Mouse (Mus musculus) small intestine, adult 2 months (tissue): ENCODE data around the gene Mafk. TPM values are rescaled to one million over a fixed set of nuclear protein-coding genes. Genes with fewer than 3 reads are reported as not detected.
"Not testable (repeated sequence)": the region's sequence is repeated elsewhere in the genome, so short reads cannot be mapped to it uniquely, and the experiment has no call there.

Source experiments
- H3K27ac ChIP-seq: fragments of 200-500 bp; 2 replicates; pipeline ENCODE4 v1.5.1; 2012; ENCODE audit warnings: low read depth, low read length, control low read depth, inconsistent platforms; ENCODE audit not compliant: insufficient read depth
- H3K27me3 ChIP-seq: fragments of 200-500 bp; 2 replicates; pipeline ENCODE4 v1.6.1; 2012; ENCODE audit warnings: mild to moderate bottlenecking, moderate library complexity, low read length, inconsistent platforms; ENCODE audit not compliant: control insufficient read depth, insufficient read depth
- H3K36me3 ChIP-seq: fragments of 200-500 bp; 2 replicates; pipeline ENCODE4 v1.6.1; 2012; ENCODE audit warnings: mild to moderate bottlenecking, low read length, control low read depth, inconsistent platforms; ENCODE audit not compliant: control insufficient read depth, insufficient read depth
- H3K4me1 ChIP-seq: fragments of 200-500 bp; 2 replicates; pipeline ENCODE4 v1.6.1; 2012; ENCODE audit warnings: low read length, inconsistent platforms, mixed read lengths; ENCODE audit not compliant: control insufficient read depth, insufficient read depth, insufficient read length
- H3K4me3 ChIP-seq: fragments of 200-500 bp; 2 replicates; pipeline ENCODE4 v1.5.1; 2012; ENCODE audit warnings: low read depth, mild to moderate bottlenecking, control low read depth, inconsistent platforms, low read length, moderate library complexity
- CTCF ChIP-seq: fragments of 200-500 bp; IDR thresholded peaks from 2 replicates; pipeline ENCODE4 v1.5.1; 2012; ENCODE audit warnings: low read depth, mild to moderate bottlenecking, control low read depth, inconsistent platforms, low read length, moderate library complexity, mixed read lengths; ENCODE audit not compliant: insufficient replicate concordance, insufficient read length; ENCODE audit errors: extremely low read depth
- POLR2A ChIP-seq: fragments of 200-500 bp; IDR thresholded peaks from 2 replicates; pipeline ENCODE4 v1.6.1; 2012; ENCODE audit warnings: low read depth, mild to moderate bottlenecking, control low read depth, inconsistent platforms, low read length, moderate library complexity
- WGBS: fragments of 180-500 bp; shearing (Covaris S2); methylation state at CpG from one replicate; pipeline ENCODE4 v1.1.7; 2018; 5-methylcytosine and 5-hydroxymethylcytosine counted together
- polyA plus RNA-seq: library from polyadenylated mRNA; depleted of rRNA; stranded (reverse); fragments of >200 nt; gene quantifications from 2 replicates; pipeline ENCODE4 v1.2.3, GENCODE M21; 2012; rRNA removed

The Mafk gene
- polyA plus RNA-seq: 27.1 and 70.9 TPM in 2 replicates

DNA sequence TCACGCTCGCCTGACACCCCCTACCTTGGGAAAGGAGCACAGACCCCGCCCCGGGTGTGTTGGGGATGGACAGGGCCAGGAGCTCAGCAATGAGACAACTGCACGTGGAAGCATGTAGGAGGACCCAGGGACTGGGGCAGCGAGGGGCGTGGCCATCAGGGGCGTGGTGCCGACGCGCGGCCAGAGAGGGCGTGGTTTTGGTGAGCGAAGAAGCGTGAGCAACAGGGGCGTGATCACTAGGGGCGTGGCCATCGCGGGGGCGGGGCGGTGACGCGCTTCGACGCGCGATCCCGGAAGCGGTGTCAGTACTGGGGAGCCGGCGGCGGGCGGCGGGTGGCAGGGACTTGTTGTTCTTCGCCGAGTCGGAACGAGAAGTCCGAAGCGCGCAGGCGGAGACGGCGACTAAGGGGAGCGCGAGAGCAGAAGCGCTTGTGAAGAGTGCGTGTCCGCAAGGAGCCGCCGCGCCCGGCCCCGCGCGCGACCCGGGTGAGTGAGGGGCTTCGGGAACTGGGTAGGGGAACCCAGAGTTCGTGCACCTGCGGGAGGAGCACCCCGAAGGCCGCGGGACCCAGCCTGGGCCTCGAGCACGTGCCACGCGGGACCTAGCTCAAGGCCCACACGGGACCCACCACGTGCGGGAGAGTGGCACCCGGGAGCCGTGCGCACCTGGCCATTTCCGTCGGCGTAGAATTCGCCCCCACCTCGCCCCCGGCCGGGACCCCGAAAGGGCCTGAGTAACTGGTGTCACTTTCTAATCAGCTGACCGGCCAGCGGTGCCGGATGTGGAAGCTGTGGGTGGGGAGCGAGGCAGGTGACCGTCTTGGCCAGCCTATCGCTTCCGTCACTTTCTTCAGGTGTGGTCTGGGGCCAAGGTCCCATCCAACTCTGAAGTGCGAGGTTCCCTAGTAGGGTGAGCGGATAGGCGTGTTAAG is at the start of gene Mafk:
TSS of gene Mafk (plus strand) at position 287 of the 932 bp plus-strand sequence.
- TF ChIP-seq POLR2A (peak; percentile 95), CTCF (no peak)
- WGBS: under 1% methylated on average over 91 of the region's 92 CpGs
- Histone ChIP-seq H3K27me3 (no peaks in the 10 kb centered on the region), H3K4me3 (peak within 1 kb of the TSS; percentile 85), H3K4me1 (peaks cover 37% of the 10 kb centered on the region), H3K27ac (peak within 1 kb of the TSS; percentile 96), H3K36me3 (no peaks in the 10 kb centered on the region)

GRCm38 (mm10) chr5:139742640-139743039 is 48.7 kb upstream of the Mafk start:
- not testable (repeated sequence) for H3K27ac ChIP-seq, H3K4me3 ChIP-seq, H3K27me3 ChIP-seq, H3K36me3 ChIP-seq
- peaks cover 14% of the 10 kb centered on the region for H3K4me1 ChIP-seq
- WGBS: 11% methylated on average over 3 of the region's 3 CpGs

GRCm38 (mm10) chr5:139745771-139746170 is 45.5 kb upstream of the Mafk start:
- Histone ChIP-seq H3K27ac (no peak overlapping the region), H3K27me3 (no peaks in the 10 kb centered on the region), H3K4me1 (peaks cover 34% of the 10 kb centered on the region), H3K4me3 (no peak overlapping the region), H3K36me3 (peaks cover under 1% of the 10 kb centered on the region; the same call in 1 of the 2 replicates)
- TF ChIP-seq POLR2A: no peak
- peak; percentile 84 for TF ChIP-seq CTCF
- 4% methylated on average over 3 of the region's 3 CpGs for WGBS

DNA sequence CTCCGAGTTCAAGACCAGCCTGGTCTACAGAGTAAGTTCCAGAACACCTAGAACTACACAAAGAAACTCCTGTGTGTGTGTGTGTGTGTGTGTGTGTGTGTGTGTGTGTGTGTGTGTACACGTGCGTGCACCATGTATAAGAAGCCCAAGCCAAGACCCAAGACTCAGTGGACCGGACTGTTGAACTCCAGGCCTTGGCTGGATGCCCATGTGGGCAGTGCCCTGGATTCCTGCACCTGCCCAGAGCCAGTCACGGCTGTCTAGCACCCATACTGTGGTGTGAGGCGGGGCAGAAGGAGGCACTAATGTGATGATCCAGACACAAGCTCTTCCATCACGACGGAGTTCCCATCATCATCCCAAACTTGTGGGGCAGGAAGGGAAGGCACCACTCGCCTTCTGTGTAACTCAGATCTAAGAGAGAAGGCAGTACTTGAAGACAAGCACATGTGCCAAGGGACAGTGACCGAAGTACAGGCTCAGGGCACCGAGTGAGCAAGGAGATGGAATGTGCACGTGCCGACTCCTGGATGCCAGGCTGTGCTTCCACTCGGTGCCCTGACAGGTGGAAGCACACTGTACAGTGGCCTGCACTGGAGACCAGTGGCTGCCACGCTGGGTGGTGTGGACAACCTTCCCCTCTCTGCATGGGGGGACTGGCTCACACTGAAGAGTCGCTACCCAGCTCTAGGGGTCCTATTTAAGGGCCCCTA is 41.7 kb upstream of the Mafk start:
- Histone ChIP-seq H3K4me3 (no peak overlapping the region), H3K27me3 (no peaks in the 10 kb centered on the region), H3K36me3 (peaks cover 12% of the 10 kb centered on the region), H3K27ac (no peak overlapping the region; the same call in 1 of the 2 replicates), H3K4me1 (peaks cover 30% of the 10 kb centered on the region)
- WGBS: 34% methylated on average over 16 of the region's 16 CpGs
- TF ChIP-seq POLR2A: no peak

DNA sequence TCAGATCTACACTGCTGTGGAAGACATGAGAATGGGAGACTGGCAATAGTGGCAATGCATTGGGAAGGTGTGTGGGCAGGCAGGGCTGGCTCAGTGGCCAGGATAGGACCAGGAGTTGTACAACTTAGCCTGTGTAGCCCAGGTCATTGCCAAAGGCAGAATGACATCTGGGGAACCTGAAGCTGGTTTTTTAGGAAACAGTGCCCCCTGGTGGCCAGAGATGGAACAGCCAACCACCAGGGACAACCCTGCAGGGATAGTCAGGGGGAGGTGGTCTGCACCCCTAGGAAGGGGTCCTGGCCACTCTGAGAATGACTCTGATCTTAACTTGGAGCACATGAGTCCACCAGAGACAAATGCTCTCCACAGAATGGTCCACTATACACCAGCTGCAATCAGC is 40.8 kb upstream of the Mafk start:
- TF ChIP-seq POLR2A (no peak), CTCF (peak; percentile 91)
- H3K27ac ChIP-seq: no peak overlapping the region
- no peaks in the 10 kb centered on the region for H3K27me3 ChIP-seq
- peaks cover 30% of the 10 kb centered on the region for H3K4me1 ChIP-seq
- H3K4me3 ChIP-seq: no peak overlapping the region
- peaks cover 17% of the 10 kb centered on the region for H3K36me3 ChIP-seq

DNA sequence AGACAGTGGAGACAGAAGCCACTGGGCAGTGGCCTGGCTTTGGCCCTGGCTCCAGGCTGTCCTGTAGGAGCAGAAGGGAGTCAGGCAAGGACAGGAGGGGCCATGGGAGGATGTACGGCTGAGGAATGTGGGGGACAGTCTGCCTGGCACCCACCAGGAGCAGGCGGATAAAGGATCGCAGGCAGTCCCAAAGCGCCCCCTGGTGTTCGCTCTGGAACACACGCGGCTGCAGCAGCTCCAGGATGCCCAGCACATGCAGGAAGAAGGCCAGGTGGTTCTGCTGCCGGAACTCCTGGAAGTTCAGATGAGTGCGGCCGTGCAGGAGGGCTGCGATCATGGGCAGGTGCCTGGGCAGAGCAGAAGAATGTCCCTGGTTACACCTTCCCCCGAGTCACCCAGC is 36.6 kb upstream of the Mafk start:
- WGBS: 26% methylated on average over 12 of the region's 12 CpGs
- TF ChIP-seq CTCF (peak; percentile 72), POLR2A (no peak)
- Histone ChIP-seq H3K27ac (no peak overlapping the region), H3K4me3 (no peak overlapping the region), H3K4me1 (peaks cover 7% of the 10 kb centered on the region), H3K36me3 (peaks cover 50% of the 10 kb centered on the region), H3K27me3 (no peaks in the 10 kb centered on the region)

- Histone ChIP-seq H3K27ac (no peak overlapping the region), H3K4me3 (no peak overlapping the region), H3K4me1 (no peaks in the 10 kb centered on the region), H3K27me3 (no peaks in the 10 kb centered on the region), H3K36me3 (peaks cover 60% of the 10 kb centered on the region)
- 87% methylated on average over 12 of the region's 12 CpGs for WGBS
- TF ChIP-seq CTCF (no peak), POLR2A (no peak)
Observed at GRCm38 (mm10) chr5:139756135-139756534, 35.2 kb upstream of the Mafk start.
